Mouse (Mus musculus): ENCODE results near the gene Mogs.
A peak's percentile ranks its signal among the peaks of the same experiment; 100 is the strongest.

Mogs gene

GRCm38 (mm10) chr6:83095968-83096367 is 19.3 kb upstream of the Mogs start:
- no peak for DNase-seq (ENCODE audit: low spot score in 2 of 2)

GRCm38 (mm10) chr6:83098411-83098810 is 16.9 kb upstream of the Mogs start:
- no peak for DNase-seq (ENCODE audit: low spot score in 2 of 2)

GRCm38 (mm10) chr6:83101316-83101687 is 14.0 kb upstream of the Mogs start, which contains the start of the genes Ccdc142 and Gm42688:
Gene Ccdc142, plus strand, starts transcription at chr6:83101601.
Gene Gm42688, plus strand, starts transcription at chr6:83101617.
- DNase-seq (ENCODE audit: low spot score in 2 of 2), result peak; percentile 83 to 91

GRCm38 (mm10) chr6:83101688-83102556 is 13.4 kb upstream of the Mogs start:
- no peak for DNase-seq (ENCODE audit: low spot score in 2 of 2)

GRCm38 (mm10) chr6:83103130-83103650 is 12.1 kb upstream of the Mogs start:
- no peak for DNase-seq (ENCODE audit: low spot score in 2 of 2)

GRCm38 (mm10) chr6:83104158-83104557 is 11.1 kb upstream of the Mogs start:
- DNase-seq (ENCODE audit: low spot score in 2 of 2), result no peak

GRCm38 (mm10) chr6:83107566-83108400 is 7.5 kb upstream of the Mogs start:
- DNase-seq (ENCODE audit: low spot score in 2 of 2), result peak; percentile 69 to 73

GRCm38 (mm10) chr6:83108762-83109668 is 6.3 kb upstream of the Mogs start, which contains the start of gene Mrpl53:
Gene Mrpl53, plus strand, starts transcription at chr6:83109040.
- peak; percentile 82 to 83 for DNase-seq (ENCODE audit: low spot score in 2 of 2)

- no peak for DNase-seq (ENCODE audit: low spot score in 2 of 2)
Observed at GRCm38 (mm10) chr6:83111510-83112136, 3.7 kb upstream of the Mogs start.

- DNase-seq (ENCODE audit: low spot score in 2 of 2), result no peak
Observed at GRCm38 (mm10) chr6:83115682-83116372, 531 bp downstream of the Mogs start.

GRCm38 (mm10) chr6:83116373-83117164 is 1.3 kb downstream of the Mogs start:
- no peak for DNase-seq (ENCODE audit: low spot score in 2 of 2)

- no peak for DNase-seq (ENCODE audit: low spot score in 2 of 2)
Observed at GRCm38 (mm10) chr6:83117165-83117438, 1.8 kb downstream of the Mogs start.

- DNase-seq (ENCODE audit: low spot score in 2 of 2), result no peak
Observed at GRCm38 (mm10) chr6:83117616-83118015, 2.3 kb downstream of the Mogs start.

GRCm38 (mm10) chr6:83118369-83118768 is 3.1 kb downstream of the Mogs start:
- DNase-seq (ENCODE audit: low spot score in 2 of 2), result no peak

GRCm38 (mm10) chr6:83118825-83119733 is 3.8 kb downstream of the Mogs start:
- no peak for DNase-seq (ENCODE audit: low spot score in 2 of 2)

- no peak for DNase-seq (ENCODE audit: low spot score in 2 of 2)
Observed at GRCm38 (mm10) chr6:83119734-83120051, 4.4 kb downstream of the Mogs start.

- peak; percentile 97 to 98 for DNase-seq (ENCODE audit: low spot score in 2 of 2)
Observed at GRCm38 (mm10) chr6:83120930-83121862, 5.9 kb downstream of the Mogs start, which contains the start of gene Wbp1. Gene Wbp1, minus strand, starts transcription at chr6:83121559.

Measured in frontal cortex, postnatal 36 days (tissue).